Mouse (Mus musculus) lung, postnatal 10 days (tissue): ENCODE data around the gene Gm10563.
"Not testable (repeated sequence)": the region's sequence is repeated elsewhere in the genome, so short reads cannot be mapped to it uniquely, and the experiment has no call there.

Source experiments
- DNase-seq: peaks from one replicate; pipeline ENCODE4 v3.0.0; 2021

The Gm10563 gene

DNA sequence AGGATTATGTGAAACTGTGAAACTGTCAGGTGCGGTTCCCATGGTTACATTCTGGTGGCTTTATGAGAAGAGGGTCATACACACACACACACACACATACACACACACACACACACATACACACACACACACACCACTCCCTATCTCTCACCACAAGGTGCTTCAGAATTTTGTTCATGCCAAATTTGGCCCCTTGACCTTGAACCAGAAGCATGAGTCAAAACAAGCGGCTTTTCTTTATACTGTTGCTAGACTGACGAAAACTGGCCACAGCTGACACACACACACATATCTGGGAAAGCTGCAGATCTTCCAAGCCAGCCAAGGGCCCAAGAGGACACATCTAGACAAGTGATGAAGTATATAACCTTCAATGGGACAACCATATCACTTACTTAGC lies 49.4 kb downstream of the Gm10563 start:
- peak; percentile 28 for DNase-seq

GRCm38 (mm10) chr4:155593780-155594179 lies 51.4 kb downstream of the Gm10563 start:
- peak; percentile 26 for DNase-seq

DNA sequence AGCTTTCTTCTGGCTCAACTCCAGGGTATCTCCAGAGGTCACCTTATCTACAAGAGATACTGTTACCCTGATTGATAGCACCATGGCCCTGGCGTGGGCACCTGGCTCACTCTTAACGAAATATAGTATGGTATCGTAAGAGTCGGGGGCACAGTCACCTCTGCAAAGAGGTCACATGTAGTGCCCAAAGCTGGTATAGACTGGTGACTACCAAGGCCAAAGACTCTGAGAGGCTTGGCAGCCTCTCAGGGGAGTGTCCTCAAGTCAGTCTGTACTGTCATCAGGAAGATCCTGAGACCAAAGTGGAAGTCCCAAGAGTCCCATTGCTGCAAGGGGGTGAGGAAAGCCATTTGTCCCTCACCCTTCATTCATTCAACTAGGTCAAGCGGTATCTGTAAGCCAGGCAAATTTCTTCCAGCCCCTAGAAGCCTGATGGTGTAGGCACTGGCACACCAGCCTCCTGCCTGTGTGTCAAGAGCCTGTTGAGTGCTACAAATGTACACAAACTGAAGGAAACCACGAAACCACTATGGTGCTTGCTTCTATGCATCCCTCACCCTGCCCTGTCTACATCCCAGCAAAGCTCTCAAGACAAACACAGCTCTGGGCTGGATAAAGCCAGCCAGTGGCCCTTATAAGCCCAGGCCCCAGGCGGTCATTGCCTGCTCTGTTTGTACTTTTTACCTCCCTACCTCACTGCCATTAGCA lies 54.0 kb downstream of the Gm10563 start:
- DNase-seq = no peak

DNA sequence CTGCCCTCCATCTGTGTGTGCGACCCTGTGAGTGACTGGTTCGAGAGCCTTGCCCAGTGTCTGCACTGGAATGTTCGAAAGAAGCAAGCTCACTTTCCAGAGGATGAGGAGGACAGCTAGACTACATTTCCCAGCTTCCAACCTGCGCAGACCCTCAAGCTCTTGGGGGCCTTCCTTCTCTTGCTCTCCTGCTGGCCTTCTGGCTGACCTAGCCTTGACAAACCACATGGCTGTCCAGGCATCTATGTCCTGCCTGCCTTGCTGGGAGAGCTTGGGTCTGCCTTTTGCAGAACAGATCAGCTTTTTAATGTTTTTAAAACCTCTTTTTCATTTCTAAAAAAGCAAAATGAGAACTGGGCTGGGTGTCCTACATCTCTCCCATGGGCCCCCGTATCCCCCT lies 55.9 kb downstream of the Gm10563 start:
- no peak for DNase-seq

DNA sequence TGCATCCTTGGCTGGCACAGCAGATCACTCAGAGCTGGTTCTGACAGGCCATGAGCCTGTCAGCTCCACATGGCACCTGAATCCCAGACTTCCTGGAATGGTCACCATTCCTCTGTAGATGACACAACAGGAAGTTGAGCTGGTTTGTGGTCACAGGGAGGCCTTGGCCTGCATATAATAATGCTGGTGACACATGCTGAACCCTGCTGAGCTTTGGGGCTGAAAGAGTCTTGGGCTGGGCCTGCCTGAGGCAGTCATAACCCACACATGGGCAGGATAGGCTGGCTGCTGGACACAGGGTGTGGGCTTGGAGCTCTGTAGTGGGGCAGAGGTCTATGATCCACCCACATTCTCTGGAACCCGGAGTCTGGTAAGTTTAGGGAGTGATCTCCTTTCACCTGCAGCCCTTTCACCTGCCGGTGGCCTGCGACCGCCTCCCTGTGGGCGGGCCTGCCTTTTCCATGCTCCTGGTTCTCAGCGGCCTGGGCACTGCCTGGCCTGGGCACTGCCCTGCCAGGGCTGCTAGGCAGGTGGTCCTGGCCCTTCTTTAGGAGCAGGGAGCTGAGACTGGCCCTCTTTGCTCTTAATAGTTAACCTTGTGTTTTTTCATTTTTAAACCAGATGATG lies 62.8 kb downstream of the Gm10563 start:
- no peak for DNase-seq

DNA sequence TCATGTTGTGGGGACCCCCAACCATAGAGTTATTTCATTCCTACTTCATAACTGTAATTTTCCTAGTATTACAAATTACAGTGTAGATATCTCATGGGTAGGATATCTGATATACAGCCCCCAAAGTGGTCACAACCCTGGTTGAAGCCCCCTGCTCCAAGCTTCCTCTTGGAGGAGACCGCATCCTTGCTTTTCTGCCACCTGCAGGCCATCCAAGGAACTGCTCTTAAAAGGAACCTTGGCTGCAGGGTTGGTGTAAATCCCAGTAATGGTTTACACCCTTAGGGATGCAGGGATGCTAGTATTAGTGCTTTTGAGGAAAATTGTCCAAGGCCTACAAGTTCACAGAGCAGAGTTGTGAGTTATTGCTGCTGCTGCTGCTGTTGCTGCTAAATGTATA lies 64.8 kb downstream of the Gm10563 start:
- peak; percentile 66 for DNase-seq

DNA sequence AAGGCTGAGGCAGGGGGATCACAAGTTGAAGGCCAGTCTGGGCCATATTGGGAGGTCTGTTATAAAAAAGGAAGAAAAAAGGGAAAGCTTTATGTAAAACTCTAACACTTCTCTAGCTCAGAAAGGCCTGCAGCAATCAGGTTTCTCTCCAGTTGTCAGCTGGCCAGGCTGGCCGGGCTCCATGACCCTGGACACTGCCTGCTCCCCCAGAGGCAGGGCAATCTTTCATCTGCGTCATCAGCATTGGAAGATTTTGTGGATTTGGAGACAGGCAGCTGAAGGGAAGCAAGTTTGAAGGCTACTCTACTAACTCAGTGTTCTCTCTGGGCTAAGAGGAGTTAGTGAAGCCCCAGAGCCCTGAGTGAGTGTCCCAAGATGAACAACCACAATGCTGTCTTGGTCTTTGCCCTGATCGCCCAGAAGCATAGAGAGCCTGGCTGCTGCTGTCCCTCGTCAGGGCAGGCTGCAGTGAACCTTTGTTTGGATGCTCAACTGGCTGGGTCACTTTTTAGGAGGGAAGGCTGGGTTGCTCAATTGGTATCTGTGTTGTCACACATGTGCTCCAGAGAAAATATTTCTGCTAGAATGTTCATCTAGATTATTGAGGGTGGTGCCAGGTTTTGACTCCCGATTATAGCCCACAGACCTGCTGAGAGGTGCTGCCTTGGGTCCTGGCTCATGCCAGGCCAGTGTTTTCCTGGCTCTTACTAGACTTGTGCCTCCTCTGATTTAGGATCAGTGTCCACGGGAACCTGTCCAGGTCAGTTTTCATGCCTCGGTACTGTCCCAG lies 66.7 kb downstream of the Gm10563 start:
- DNase-seq = peak; percentile 57

DNA sequence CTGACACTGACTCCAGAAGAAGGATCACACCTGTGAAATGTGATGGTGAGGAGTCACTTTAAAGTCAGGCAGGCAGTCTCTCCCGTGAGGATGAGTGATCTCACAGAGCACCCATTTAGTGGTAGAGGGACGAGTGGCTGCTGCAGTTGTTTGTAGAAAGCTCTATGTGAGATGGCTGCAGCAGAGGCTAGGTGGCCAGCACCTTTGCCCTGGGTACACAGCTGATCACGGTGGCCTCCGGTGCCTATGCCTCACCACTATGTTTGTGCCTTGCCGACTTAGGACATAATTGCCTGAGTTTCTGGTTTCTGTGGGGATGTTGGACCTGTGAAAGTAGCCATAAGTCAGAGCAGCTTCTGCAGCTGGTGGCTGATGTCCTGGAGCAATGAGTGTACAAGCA lies 67.5 kb downstream of the Gm10563 start:
- no peak for DNase-seq

DNA sequence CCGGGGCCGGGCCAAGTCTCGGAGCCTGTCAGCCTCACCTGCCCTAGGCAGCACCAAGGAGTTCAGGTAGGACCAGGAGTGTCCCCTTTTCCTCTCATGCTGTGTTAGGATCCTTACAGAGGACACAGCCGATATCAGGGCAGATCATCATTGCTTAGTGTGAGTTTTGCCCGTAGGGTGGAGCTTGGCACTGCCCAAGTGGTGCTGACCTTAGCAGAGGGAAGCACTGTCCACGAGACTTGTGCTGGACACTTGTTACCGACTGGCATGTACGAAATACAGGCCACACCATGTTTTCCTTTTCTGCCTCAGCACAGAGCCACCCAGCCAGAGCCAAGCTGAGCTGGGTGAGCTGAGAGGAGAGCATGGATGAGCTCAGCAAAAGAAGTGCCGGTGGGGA lies 68.1 kb downstream of the Gm10563 start:
- no peak for DNase-seq

- DNase-seq = no peak
Observed at GRCm38 (mm10) chr4:155575521-155575920, 69.7 kb downstream of the Gm10563 start.

GRCm38 (mm10) chr4:155574931-155575330 lies 70.3 kb downstream of the Gm10563 start:
- DNase-seq = no peak

DNA sequence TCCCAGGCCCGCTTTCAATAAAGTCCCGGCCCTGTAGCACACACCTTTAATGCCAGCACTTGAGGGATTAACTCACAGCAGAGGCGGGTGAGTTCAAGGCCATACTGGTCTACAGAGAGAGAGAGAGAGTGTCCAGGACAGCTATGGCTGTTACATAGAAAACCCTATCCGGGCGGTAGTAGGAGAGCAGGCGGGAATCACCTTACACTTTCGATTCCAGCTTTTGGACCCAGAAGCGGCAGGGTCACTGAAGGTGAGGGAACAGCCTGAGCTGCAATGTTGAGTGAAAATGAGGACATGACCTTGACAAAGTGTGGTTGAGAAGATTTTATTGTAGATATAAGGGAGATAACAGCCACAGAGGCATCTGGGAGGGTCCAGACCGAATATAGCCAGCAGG lies 71.3 kb downstream of the Gm10563 start:
- DNase-seq = no peak

DNA sequence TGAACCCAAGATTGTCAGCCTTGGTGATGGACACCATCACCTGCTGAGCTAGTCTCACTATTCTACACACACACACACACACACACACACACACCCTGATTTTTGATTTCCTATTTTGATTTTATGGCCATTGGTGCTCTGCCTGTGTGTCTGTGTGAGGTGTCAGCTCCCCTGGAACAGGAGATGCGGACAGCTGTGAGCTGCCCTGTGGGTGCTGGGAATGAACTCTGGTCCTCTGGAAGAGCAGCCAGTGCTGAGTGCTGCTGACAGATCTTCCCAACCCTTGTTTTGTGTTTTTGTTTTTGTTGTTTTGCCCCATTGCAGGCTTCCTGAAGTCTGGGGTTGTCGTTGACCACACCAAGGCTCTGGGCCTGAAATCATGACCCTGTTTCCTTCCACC lies 72.1 kb downstream of the Gm10563 start:
- DNase-seq = no peak

GRCm38 (mm10) chr4:155571442-155571841 lies 73.8 kb downstream of the Gm10563 start:
- no peak for DNase-seq

DNA sequence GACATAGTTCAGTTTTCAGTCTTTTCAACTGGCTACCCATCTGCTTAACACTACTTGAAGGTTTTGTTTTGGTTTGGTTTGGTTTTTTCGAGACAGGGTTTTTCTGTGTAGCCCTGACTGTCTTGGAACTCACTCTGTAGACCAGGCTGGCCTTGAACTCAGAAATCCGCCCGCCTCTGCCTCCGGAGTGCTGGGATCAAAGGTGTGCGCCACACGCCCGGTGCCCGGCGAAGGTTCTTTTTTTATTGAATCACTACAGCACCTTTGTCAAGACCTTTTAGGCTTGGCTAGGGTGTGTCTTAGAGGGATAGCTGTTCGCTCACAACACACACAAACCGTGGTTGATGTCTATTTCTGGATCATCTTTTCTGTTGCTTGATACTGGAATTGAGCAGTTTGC lies 74.9 kb downstream of the Gm10563 start:
- not testable (repeated sequence) for DNase-seq

DNA sequence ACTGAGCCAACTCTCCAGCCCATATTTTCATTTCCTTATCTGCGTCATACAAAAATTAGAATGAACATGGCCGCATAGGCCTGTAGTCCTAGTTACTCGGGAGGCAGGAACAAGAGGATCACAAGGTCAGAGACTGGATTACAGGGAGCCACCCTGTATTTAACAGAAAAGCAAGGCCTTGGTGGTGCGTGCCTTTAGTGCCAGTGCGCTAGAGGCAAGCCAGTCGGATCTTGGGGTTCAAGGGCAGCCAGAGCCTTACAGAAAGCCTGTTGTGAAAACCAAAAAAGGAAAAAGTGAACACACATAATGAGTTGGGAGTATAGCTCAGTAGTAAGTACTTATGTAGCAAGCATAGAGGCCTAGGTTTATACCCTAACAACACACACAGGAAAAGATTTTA lies 75.4 kb downstream of the Gm10563 start:
- no peak for DNase-seq

DNA sequence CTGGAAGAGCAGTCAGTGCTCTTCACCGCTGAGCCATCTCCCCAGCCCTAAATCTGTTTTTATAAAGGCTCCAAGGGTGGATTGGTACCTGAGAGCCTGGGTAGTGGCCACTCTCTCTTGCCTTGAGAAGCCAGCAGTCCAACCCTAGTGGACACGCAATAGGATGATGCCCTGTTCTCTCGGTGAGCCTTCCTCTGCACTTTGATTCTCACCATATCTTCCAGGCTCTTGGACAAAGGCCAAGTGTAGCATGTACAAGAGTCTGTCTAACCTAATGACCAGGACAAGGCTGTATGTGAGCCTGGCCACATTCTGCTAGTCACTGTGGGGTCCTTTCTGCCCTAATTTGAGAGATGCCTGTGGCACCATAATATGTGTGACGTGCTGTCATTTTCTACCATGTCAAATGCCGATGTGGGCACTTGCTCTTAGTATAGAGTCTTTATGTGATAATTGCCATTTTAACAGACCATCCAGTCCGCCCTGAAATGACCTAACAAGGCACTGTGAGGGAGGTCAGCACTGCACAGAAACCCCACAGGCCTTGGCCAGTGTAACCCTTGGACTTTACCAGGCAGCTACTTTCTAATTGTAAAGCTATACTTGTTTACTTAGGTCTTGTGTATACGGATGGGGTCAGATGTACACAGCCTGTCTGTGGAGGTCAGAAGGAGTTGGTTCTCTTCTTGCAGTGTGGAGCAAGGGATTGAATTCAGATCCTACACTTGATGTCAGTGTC lies 76.4 kb downstream of the Gm10563 start:
- no peak for DNase-seq

DNA sequence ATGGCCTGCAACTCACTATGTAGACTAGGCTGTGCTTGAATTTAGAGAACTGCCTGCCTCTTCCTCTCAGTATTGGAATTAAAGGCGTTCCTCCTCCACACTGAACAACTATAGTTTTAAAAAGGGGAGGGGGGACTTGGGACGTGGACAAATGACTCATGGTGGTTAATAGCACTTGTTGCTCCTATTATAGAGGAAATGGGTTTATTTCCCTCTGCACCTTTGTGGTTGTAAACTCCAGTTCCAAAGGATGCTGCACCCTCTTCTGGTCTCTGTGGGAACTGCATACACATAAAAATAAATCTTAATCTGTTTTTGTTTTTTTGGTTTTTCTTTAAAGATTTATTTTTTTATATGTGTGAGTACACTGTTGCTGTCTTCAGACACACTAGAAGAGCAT lies 77.0 kb downstream of the Gm10563 start:
- DNase-seq = peak; percentile 50

DNA sequence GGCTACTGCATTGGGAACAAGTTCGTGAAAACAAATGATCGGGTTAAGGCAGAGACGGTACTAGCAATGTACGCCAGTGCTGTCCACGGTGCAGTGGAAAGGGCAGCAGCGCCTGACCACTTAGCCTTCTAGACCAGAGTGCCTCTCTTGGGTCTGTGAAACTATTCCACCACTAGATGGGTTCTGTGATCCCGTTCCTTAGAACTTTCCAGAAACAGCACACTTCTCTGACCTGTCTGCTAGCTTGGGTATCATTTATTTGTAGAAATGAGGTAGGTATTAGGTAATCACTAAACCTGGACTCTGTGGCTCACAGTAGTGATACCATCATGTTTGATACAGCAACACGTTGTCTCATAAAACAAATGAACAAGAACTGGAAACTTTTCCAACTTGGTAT lies 78.7 kb downstream of the Gm10563 start:
- DNase-seq = no peak
